Mouse (Mus musculus): ENCODE measurements around the gene Prune1.
A peak's percentile ranks its signal among the peaks of the same experiment; 100 is the strongest.

Prune1 gene

DNA sequence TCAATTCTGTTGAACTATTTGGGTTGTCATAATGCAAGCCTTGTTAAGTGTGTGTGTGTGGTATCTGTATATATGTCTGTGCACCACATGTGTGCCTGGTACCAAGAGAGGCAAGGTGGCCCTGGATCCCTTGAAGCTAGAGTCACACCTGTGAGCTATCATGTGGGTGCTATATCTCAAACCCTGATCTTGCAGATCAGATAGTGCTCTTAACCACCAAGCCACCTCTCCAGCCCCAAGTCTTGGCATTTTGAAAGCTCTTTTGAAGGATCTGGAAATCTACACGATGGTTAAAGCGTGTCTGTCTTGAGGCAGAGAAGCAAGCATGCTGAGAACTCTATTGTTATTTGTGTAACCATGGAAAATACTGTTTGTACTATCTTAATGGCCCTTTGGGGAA, 71.3 kb downstream of the Prune1 start:
- no peak for DNase-seq

DNA sequence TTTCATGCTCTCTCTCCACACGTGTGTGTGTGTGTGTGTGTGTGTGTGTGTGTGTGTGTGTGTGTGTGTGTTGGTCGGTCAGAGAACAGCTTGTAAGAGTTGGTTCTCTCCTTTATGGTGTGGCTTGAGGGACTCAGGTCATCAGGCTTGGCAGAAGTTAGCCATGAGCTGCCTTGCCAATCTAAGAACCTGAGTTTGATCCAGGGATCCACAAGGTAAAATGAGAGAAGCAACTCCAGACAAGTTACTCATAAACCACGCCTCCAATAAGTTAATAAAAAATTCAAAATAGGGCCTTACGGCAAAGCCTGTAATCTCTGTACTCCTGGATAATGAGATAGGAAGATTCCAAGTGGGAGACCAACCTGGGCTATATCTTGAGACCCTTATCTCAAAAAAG, 73.6 kb downstream of the Prune1 start:
- DNase-seq, result peak; percentile 47

DNA sequence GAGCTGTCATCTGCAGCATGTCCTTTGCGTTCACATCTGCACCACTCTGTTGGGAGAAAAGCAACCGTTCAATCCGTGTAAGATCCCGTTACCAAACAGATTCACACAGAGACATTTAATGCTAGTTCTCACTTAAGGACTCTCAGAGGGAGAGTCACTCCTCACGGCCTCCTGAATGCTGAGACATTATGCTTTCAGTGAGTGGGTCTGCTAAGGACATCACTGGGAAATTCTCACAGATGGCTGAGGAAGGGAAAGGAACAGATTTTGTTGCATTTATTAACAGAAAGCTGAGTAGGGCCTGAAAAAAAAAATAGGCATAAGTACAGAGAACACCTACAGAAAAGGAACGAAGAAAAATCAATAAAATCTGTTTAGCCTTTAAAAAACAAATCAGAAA, 78.0 kb downstream of the Prune1 start:
- DNase-seq, result no peak

Measured in kidney, adult 9 months (tissue).